ENCODE assay signal across 14 mouse cellular contexts in the genomic region with DNA sequence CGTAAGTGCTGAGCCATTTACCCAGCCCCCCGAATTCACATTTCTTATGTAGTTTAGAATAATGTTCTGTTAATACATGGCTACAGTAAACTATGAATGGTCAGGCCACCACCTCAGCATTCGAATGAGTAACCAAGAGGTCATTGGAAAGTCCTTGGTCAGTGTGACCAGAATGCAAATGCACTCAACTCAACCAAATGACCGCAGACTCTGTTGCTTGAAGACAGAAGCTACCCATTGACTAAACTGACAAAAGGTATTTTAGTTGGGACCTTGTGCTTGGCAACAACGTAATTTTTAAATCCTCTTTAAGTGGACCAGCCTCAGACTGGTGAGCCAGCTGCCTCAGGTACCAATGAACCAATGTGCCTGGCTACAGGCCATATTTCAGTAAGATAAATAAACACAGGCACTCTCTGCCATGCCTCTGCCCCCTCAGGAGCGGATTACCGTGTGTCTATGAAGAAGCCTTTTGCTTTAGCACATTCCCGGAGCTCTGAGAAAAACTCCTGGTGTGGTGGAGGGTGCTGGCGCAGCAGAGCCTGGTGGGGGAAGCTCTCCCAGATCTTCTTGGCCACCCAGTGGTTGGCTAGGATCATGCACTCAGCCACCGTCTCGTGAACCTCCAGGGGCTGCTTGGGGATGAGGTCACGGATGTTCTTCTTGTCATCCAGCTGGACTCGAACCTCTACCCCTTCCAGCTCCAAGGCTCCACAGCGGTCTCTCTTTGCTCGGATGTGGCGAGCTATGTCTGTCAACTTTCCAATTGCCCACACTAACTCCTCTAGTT. TPM values are rescaled to one million over a fixed set of nuclear protein-coding genes. Genes with fewer than 3 reads are reported as not detected.
DNase-seq lines count a peak whose midpoint lies in the region; TF ChIP-seq lines count a peak whose summit lies in the region.
"Had no signal": no experiment of that assay in that cellular context is flagged by ENCODE, and none has a peak within 500 bp of the region (broad histone marks: within the 10 kb centered on the region; RNA-seq: fewer than 3 reads in every experiment).

No protein-coding gene starts in this region.

- intact Hi-C loops in gastrocnemius, adult 2 months (cut with DNase I): no loop called here

- TF ChIP-seq CTCF in gastrocnemius, adult 2 months (IDR thresholded peaks at IDR 0.05): peak; percentile 20; the same call in 1 of the 2 replicates
- TF ChIP-seq CTCF in brain, embryonic 14.5 days (IDR thresholded peaks at IDR 0.05; ENCODE audit: borderline replicate concordance, extremely low read depth, insufficient read depth, insufficient read length): peak; percentile 27; the same call in 1 of the 2 replicates

- DNase-seq in gastrocnemius, adult 2 months: no peak
- no peak for DNase-seq in gastrocnemius, adult 18-20 months (ENCODE audit: low spot score)
- DNase-seq in lung, postnatal 10 days: peak; percentile 3
- no peak for DNase-seq in lung, postnatal 25 days (ENCODE audit: low spot score)
- DNase-seq in brain, embryonic 14.5 days (ENCODE audit: low read depth): no peak
- DNase-seq in kidney, postnatal 36 days: peak; percentile 32 to 44
- DNase-seq in cerebellum, adult 11-12 months: no peak
- DNase-seq in urinary bladder, postnatal 36 days (ENCODE audit: low spot score in 2 of 2): no peak
- DNase-seq: heart, adult 18-20 months; layer of hippocampus, adult 9-11 months had no signal

- H3K4me3 ChIP-seq in gastrocnemius, adult 2 months: no peak overlapping the region
- H3K4me3 ChIP-seq: embryonic facial prominence, embryonic 13.5 days; limb, embryonic 15.5 days; midbrain, embryonic 12.5 days; stomach, embryonic 15.5 days had no signal

- no peak overlapping the region for H3K27ac ChIP-seq in gastrocnemius, adult 2 months
- H3K27ac ChIP-seq: embryonic facial prominence, embryonic 13.5 days; limb, embryonic 15.5 days; midbrain, embryonic 12.5 days; stomach, embryonic 15.5 days had no signal

- no peak for TF ChIP-seq POLR2A in brain, embryonic 14.5 days (IDR thresholded peaks at IDR 0.05; ENCODE audit: borderline replicate concordance, extremely low read depth, insufficient read depth, insufficient read length, poor library complexity, severe bottlenecking)

RNA-seq across cellular contexts. Expression of gene Tipin, which starts 29.8 kb away (rescaled TPM):
- 10 to 100 TPM in 1 of 2 experiments, 1 to 10 TPM in 1; 7.9 to 10.3 TPM for total RNA-seq in gastrocnemius, adult 2 months (2021)
- total RNA-seq in gastrocnemius, adult 18-20 months (2021): 10 to 100 TPM; 10.0 to 11.1 TPM
- polyA plus RNA-seq in brain, embryonic 14.5 days (2012; rRNA removed): 56.8 and 67.4 TPM in 2 replicates

RNA-seq across cellular contexts. Expression of gene Dis3l, which starts 29.9 kb away (rescaled TPM):
- total RNA-seq in gastrocnemius, adult 2 months (2021): 10 to 100 TPM; 21.0 to 26.9 TPM
- total RNA-seq in gastrocnemius, adult 18-20 months (2021): 10 to 100 TPM; 22.5 to 24.6 TPM
- 17.9 and 20.4 TPM in 2 replicates for polyA plus RNA-seq in brain, embryonic 14.5 days (2012; rRNA removed)

RNA-seq across cellular contexts. Expression of gene Map2k1, which starts 57.8 kb away (rescaled TPM):
- total RNA-seq in gastrocnemius, adult 2 months (2021): 10 to 100 TPM; 52.8 to 55.7 TPM
- total RNA-seq in gastrocnemius, adult 18-20 months (2021): 10 to 100 TPM; 55.8 to 56.9 TPM
- polyA plus RNA-seq in brain, embryonic 14.5 days (2012; rRNA removed): 29.7 and 33.7 TPM in 2 replicates

Comparison
In these comparisons a context has a peak if more than half of its experiments do, and no peak if none do; other contexts are left out.
1. DNase-seq: peak in lung, postnatal 10 days (single experiment) and kidney, postnatal 36 days (2 of 2); none in gastrocnemius, adult 2 months (single experiment), gastrocnemius, adult 18-20 months (single experiment), lung, postnatal 25 days (single experiment), brain, embryonic 14.5 days (single experiment), cerebellum, adult 11-12 months (single experiment) and urinary bladder, postnatal 36 days (0 of 2).